Mouse (Mus musculus) liver, adult 2 months (tissue): ENCODE measurements around the gene Gpr153.

Source experiments
- CTCF ChIP-seq: fragments of 200-500 bp; IDR thresholded peaks from 2 replicates; pipeline ENCODE4 v1.5.1; 2011; ENCODE audit warnings: low read depth, low read length, control low read depth
- POLR2A ChIP-seq: fragments of 200-500 bp; IDR thresholded peaks from 2 replicates; pipeline ENCODE4 v1.6.1; 2011; ENCODE audit warnings: low read length, control low read depth; ENCODE audit not compliant: insufficient read depth; ENCODE audit errors: extremely low read depth

DNA sequence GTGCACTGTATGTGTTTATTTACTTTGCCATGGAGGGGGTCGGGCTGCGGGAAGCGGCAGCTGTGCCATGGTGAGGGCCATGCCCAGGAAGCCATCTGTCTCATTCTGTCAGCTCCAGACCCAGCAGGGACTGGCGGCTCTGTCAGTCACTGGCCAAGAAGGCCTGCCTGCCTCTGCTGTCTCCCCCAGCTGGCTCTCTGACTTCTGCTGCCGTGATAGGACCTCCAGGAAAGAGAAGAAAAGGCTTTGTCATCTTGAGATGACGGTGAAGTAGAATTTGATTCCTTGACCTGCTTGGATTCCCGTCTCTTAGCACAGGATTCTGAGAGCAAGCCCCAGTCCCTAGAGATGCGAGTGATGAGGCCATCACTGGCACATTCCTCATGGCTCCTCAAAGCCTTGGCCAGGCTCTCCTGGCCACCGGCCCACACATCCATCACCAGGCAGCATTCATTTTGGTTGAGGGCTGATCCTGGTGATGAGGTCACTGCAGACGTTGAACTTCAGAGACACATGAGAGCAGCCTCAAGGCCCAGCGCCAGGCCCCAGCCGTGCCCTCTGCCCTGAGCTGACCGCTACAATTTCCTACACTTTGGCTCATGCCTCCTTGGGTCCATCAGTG is 6.2 kb upstream of the Gpr153 start:
- TF ChIP-seq POLR2A (no peak), CTCF (no peak)
